Mouse (Mus musculus) forebrain, embryonic 15.5 days (tissue): ENCODE results near the gene Tssk6. TPM values are rescaled to one million over a fixed set of nuclear protein-coding genes. Genes with fewer than 3 reads are reported as not detected.

Experiments
- ATAC-seq: fragments of 200-750 bp; cut with Nextera tagmentation; replicated peaks from 2 replicates; pipeline ENCODE4 v1.8.0; 2017; ENCODE audit warnings: mild to moderate bottlenecking, moderate TSS enrichment, moderate library complexity
- H3K27ac ChIP-seq: fragments of 300-500 bp; sonication (generic); replicated peaks from 2 replicates; pipeline ENCODE4 v1.5.1; 2015; ENCODE audit warnings: mild to moderate bottlenecking, inconsistent platforms
- H3K27me3 ChIP-seq: fragments of 300-500 bp; sonication (generic); 2 replicates; pipeline ENCODE4 v1.6.1; 2015; ENCODE audit warnings: inconsistent platforms
- H3K36me3 ChIP-seq: fragments of 300-500 bp; sonication (generic); 2 replicates; pipeline ENCODE4 v1.6.1; 2015; ENCODE audit warnings: mild to moderate bottlenecking, inconsistent platforms
- H3K4me1 ChIP-seq: fragments of 300-500 bp; sonication (generic); 2 replicates; pipeline ENCODE4 v1.6.1; 2015; ENCODE audit warnings: inconsistent platforms
- H3K4me2 ChIP-seq: fragments of 300-500 bp; sonication (generic); replicated peaks from 2 replicates; pipeline ENCODE4 v1.6.1; 2015; ENCODE audit warnings: mild to moderate bottlenecking, inconsistent platforms
- H3K4me3 ChIP-seq: fragments of 300-500 bp; sonication (generic); 2 replicates; pipeline ENCODE4 v1.5.1; 2015; ENCODE audit warnings: mild to moderate bottlenecking, inconsistent platforms
- H3K9ac ChIP-seq: fragments of 300-500 bp; sonication (generic); replicated peaks from 2 replicates; pipeline ENCODE4 v1.6.1; 2015; ENCODE audit warnings: mild to moderate bottlenecking, inconsistent platforms
- H3K9me3 ChIP-seq: fragments of 300-500 bp; sonication (generic); 2 replicates; pipeline ENCODE4 v1.6.1; 2016; ENCODE audit warnings: inconsistent platforms
- WGBS: fragments of 180-500 bp; shearing (Covaris S2); methylation state at CpG from one replicate; pipeline ENCODE4 v1.1.7; 2015; ENCODE audit warnings: mixed read lengths; 5-methylcytosine and 5-hydroxymethylcytosine counted together
- polyA plus RNA-seq: library from polyadenylated mRNA; unstranded; fragments of >200 nt; fragmentation: Nextera tagmentation; extraction: Ambion mirVana; gene quantifications from 2 replicates; pipeline ENCODE4 v1.2.1, GENCODE M21; 2015

The Tssk6 gene
- polyA plus RNA-seq, 1 experiment from 2014 or later: 3.8 TPM

GRCm38 (mm10) chr8:69876097-69876496 is 25.9 kb upstream of the Tssk6 start:
- no peaks in the 10 kb centered on the region for H3K36me3 ChIP-seq
- ATAC-seq: no peak
- no peak overlapping the region for H3K9ac ChIP-seq
- peaks cover 21% of the 10 kb centered on the region for H3K27me3 ChIP-seq
- no peak overlapping the region for H3K4me2 ChIP-seq
- no peaks in the 10 kb centered on the region for H3K9me3 ChIP-seq
- H3K4me1 ChIP-seq: peaks cover 8% of the 10 kb centered on the region
- no peak overlapping the region for H3K27ac ChIP-seq
- WGBS: 46% methylated on average over 10 of the region's 10 CpGs
- H3K4me3 ChIP-seq: no peak overlapping the region

- Histone ChIP-seq H3K9ac (no peak overlapping the region), H3K36me3 (no peaks in the 10 kb centered on the region), H3K27me3 (peaks cover 30% of the 10 kb centered on the region), H3K4me2 (no peak overlapping the region), H3K27ac (no peak overlapping the region), H3K4me3 (no peak overlapping the region), H3K9me3 (no peaks in the 10 kb centered on the region), H3K4me1 (peaks cover 16% of the 10 kb centered on the region)
- 81% methylated on average over 10 of the region's 10 CpGs for WGBS
- ATAC-seq: no peak
These were observed 25.0 kb upstream of the Tssk6 start for GRCm38 (mm10) chr8:69876967-69877366.

- no peak for ATAC-seq
- WGBS: 80% methylated on average over 4 of the region's 4 CpGs
These were observed 24.6 kb upstream of the Tssk6 start for GRCm38 (mm10) chr8:69877396-69877795.

GRCm38 (mm10) chr8:69877992-69878391 is 24.0 kb upstream of the Tssk6 start:
- Histone ChIP-seq H3K9ac (no peak overlapping the region), H3K9me3 (no peaks in the 10 kb centered on the region), H3K27me3 (peaks cover 40% of the 10 kb centered on the region), H3K27ac (no peak overlapping the region), H3K4me2 (no peak overlapping the region), H3K4me1 (peaks cover 23% of the 10 kb centered on the region), H3K4me3 (no peak overlapping the region), H3K36me3 (no peaks in the 10 kb centered on the region)
- WGBS: 57% methylated on average over 3 of the region's 3 CpGs
- ATAC-seq: no peak

More at GRCm38 (mm10) chr8:69877396-69877795, 24.6 kb upstream of the Tssk6 start:
- Histone ChIP-seq H3K36me3 (no peaks in the 10 kb centered on the region), H3K4me2 (no peak overlapping the region), H3K27ac (no peak overlapping the region), H3K9ac (no peak overlapping the region), H3K4me1 (peaks cover 21% of the 10 kb centered on the region), H3K9me3 (no peaks in the 10 kb centered on the region), H3K4me3 (no peak overlapping the region), H3K27me3 (peaks cover 34% of the 10 kb centered on the region)

GRCm38 (mm10) chr8:69879678-69880077 is 22.3 kb upstream of the Tssk6 start:
- H3K27me3 ChIP-seq: peaks cover 57% of the 10 kb centered on the region
- no peak overlapping the region for H3K4me3 ChIP-seq
- WGBS: 65% methylated on average over 8 of the region's 8 CpGs
- H3K4me2 ChIP-seq: no peak overlapping the region
- peaks cover 23% of the 10 kb centered on the region for H3K4me1 ChIP-seq
- ATAC-seq: no peak
- no peak overlapping the region for H3K9ac ChIP-seq
- no peak overlapping the region for H3K27ac ChIP-seq
- no peaks in the 10 kb centered on the region for H3K9me3 ChIP-seq
- H3K36me3 ChIP-seq: no peaks in the 10 kb centered on the region

GRCm38 (mm10) chr8:69880841-69881240 is 21.1 kb upstream of the Tssk6 start:
- peaks cover 26% of the 10 kb centered on the region for H3K4me1 ChIP-seq
- 11% methylated on average over 37 of the region's 37 CpGs for WGBS

GRCm38 (mm10) chr8:69881261-69881865 is 20.6 kb upstream of the Tssk6 start:
- Histone ChIP-seq H3K4me1 (peaks cover 30% of the 10 kb centered on the region), H3K9me3 (no peaks in the 10 kb centered on the region), H3K9ac (peak overlapping the region; percentile 29; the same call in 1 of the 2 replicates), H3K27ac (no peak overlapping the region), H3K4me2 (peak overlapping the region; percentile 50), H3K4me3 (peak overlapping the region; percentile 46), H3K27me3 (peaks cover 74% of the 10 kb centered on the region), H3K36me3 (no peaks in the 10 kb centered on the region)
- peak; percentile 29 for ATAC-seq
- 20% methylated on average over 79 of the region's 79 CpGs for WGBS

More at GRCm38 (mm10) chr8:69880841-69881240, 21.1 kb upstream of the Tssk6 start:
- Histone ChIP-seq H3K4me2 (peak overlapping the region; percentile 50), H3K9me3 (no peaks in the 10 kb centered on the region), H3K36me3 (no peaks in the 10 kb centered on the region), H3K27me3 (peaks cover 68% of the 10 kb centered on the region), H3K4me3 (peak overlapping the region; percentile 46), H3K9ac (no peak overlapping the region), H3K27ac (no peak overlapping the region)
- ATAC-seq: no peak

GRCm38 (mm10) chr8:69882021-69882756 is 19.8 kb upstream of the Tssk6 start:
- peak overlapping the region; percentile 50 for H3K4me2 ChIP-seq
- WGBS: 6% methylated on average over 98 of the region's 103 CpGs
- H3K27ac ChIP-seq: no peak overlapping the region
- H3K4me1 ChIP-seq: peaks cover 37% of the 10 kb centered on the region
- peak overlapping the region; percentile 29 for H3K9ac ChIP-seq
- H3K36me3 ChIP-seq: no peaks in the 10 kb centered on the region
- ATAC-seq: peak; percentile 60
- H3K9me3 ChIP-seq: no peaks in the 10 kb centered on the region
- H3K27me3 ChIP-seq: peaks cover 78% of the 10 kb centered on the region
- H3K4me3 ChIP-seq: peak overlapping the region; percentile 46

GRCm38 (mm10) chr8:69882833-69883600 is 19.0 kb upstream of the Tssk6 start:
- 0 out of 2 replicates have a peak, but pooled peaks have one; percentile 3 for ATAC-seq
- Histone ChIP-seq H3K4me1 (peaks cover 45% of the 10 kb centered on the region), H3K4me2 (peak overlapping the region; percentile 50; the same call in 1 of the 2 replicates), H3K4me3 (peak overlapping the region; percentile 46), H3K9me3 (no peaks in the 10 kb centered on the region), H3K27ac (no peak overlapping the region), H3K36me3 (no peaks in the 10 kb centered on the region), H3K9ac (no peak overlapping the region), H3K27me3 (peaks cover 86% of the 10 kb centered on the region)
- WGBS: 9% methylated on average over 52 of the region's 52 CpGs

GRCm38 (mm10) chr8:69884141-69884540 is 17.8 kb upstream of the Tssk6 start:
- Histone ChIP-seq H3K4me2 (no peak overlapping the region), H3K36me3 (no peaks in the 10 kb centered on the region), H3K9me3 (no peaks in the 10 kb centered on the region), H3K27me3 (peaks cover 98% of the 10 kb centered on the region), H3K4me1 (peaks cover 56% of the 10 kb centered on the region), H3K27ac (no peak overlapping the region), H3K9ac (no peak overlapping the region), H3K4me3 (no peak overlapping the region)
- WGBS: 56% methylated on average over 13 of the region's 13 CpGs
- no peak for ATAC-seq

- peaks cover 52% of the 10 kb centered on the region for H3K4me1 ChIP-seq
- peak within 1 kb of the TSS; percentile 29; the same call in 1 of the 2 replicates for H3K9ac ChIP-seq
- peak within 1 kb of the TSS; percentile 27 for H3K4me3 ChIP-seq
- peak within 1 kb of the TSS; percentile 41 for H3K4me2 ChIP-seq
- WGBS: under 1% methylated on average over 60 of the region's 60 CpGs
- H3K9me3 ChIP-seq: no peaks in the 10 kb centered on the region
- H3K36me3 ChIP-seq: no peaks in the 10 kb centered on the region
- ATAC-seq: no peak
- H3K27me3 ChIP-seq: peaks cover 83% of the 10 kb centered on the region
- H3K27ac ChIP-seq: no peak within 1 kb of the TSS
These were observed 14.4 kb upstream of the Tssk6 start, which contains the start of gene Cilp2 for GRCm38 (mm10) chr8:69887289-69888243. Gene Cilp2 (minus strand): TSS chr8:69887687.
